Mouse (Mus musculus) cortical plate, adult 2 months (tissue): Measurements from ENCODE around the gene Thada. TPM values are rescaled to one million over a fixed set of nuclear protein-coding genes. Genes with fewer than 3 reads are reported as not detected.
"Not testable (repeated sequence)": the region's sequence is repeated elsewhere in the genome, so short reads cannot be mapped to it uniquely, and the experiment has no call there.

Experiments used
- H3K27ac ChIP-seq: fragments of 200-500 bp; 2 replicates; pipeline ENCODE4 v1.5.1; 2012; ENCODE audit warnings: low read length, control low read depth, inconsistent platforms; ENCODE audit not compliant: insufficient read depth
- H3K4me1 ChIP-seq: fragments of 200-500 bp; 2 replicates; pipeline ENCODE4 v1.6.1; 2011; ENCODE audit warnings: low read length; ENCODE audit not compliant: control insufficient read depth, insufficient read depth
- H3K4me3 ChIP-seq: fragments of 200-500 bp; 2 replicates; pipeline ENCODE4 v1.5.1; 2011; ENCODE audit warnings: mild to moderate bottlenecking, low read length, control low read depth; ENCODE audit not compliant: insufficient read depth
- CTCF ChIP-seq: fragments of 200-500 bp; IDR thresholded peaks from 2 replicates; pipeline ENCODE4 v1.5.1; 2011; ENCODE audit warnings: mild to moderate bottlenecking, control low read depth, low read length; ENCODE audit not compliant: insufficient read depth; ENCODE audit errors: extremely low read depth
- POLR2A ChIP-seq: fragments of 200-500 bp; IDR thresholded peaks from 2 replicates; pipeline ENCODE4 v1.6.1; 2011; ENCODE audit warnings: mild to moderate bottlenecking, low read length, control low read depth; ENCODE audit not compliant: insufficient read depth; ENCODE audit errors: extremely low read depth
- polyA plus RNA-seq: library from polyadenylated mRNA; depleted of rRNA; stranded (reverse); fragments of >200 nt; gene quantifications from 2 replicates; pipeline ENCODE4 v1.2.3, GENCODE M21; 2012

The Thada gene
- polyA plus RNA-seq, 1 experiment, result 5.2 TPM

GRCm38 (mm10) chr17:84238174-84238573, 227.8 kb downstream of the Thada start:
- Histone ChIP-seq H3K4me1 (no peaks in the 10 kb centered on the region), H3K4me3 (no peak overlapping the region), H3K27ac (no peak overlapping the region)
- TF ChIP-seq CTCF (no peak), POLR2A (no peak)

- Histone ChIP-seq H3K4me1 (no peaks in the 10 kb centered on the region), H3K4me3 (no peak overlapping the region), H3K27ac (no peak overlapping the region)
- TF ChIP-seq POLR2A, result no peak
- TF ChIP-seq CTCF, result no peak
Observed at GRCm38 (mm10) chr17:84236781-84237557, 229.0 kb downstream of the Thada start.

- Histone ChIP-seq H3K4me3 (no peak overlapping the region), H3K4me1 (no peaks in the 10 kb centered on the region), H3K27ac (no peak overlapping the region)
- TF ChIP-seq POLR2A (no peak), CTCF (no peak)
Observed at GRCm38 (mm10) chr17:84235399-84235928, 230.5 kb downstream of the Thada start.

GRCm38 (mm10) chr17:84234785-84235184, 231.2 kb downstream of the Thada start:
- not testable (repeated sequence) for H3K4me1 ChIP-seq, H3K27ac ChIP-seq, H3K4me3 ChIP-seq

GRCm38 (mm10) chr17:84233758-84234157, 232.2 kb downstream of the Thada start:
- no peak overlapping the region for H3K4me3 ChIP-seq
- H3K4me1 ChIP-seq, result no peaks in the 10 kb centered on the region
- TF ChIP-seq POLR2A (no peak), CTCF (no peak)
- H3K27ac ChIP-seq, result no peak overlapping the region

DNA sequence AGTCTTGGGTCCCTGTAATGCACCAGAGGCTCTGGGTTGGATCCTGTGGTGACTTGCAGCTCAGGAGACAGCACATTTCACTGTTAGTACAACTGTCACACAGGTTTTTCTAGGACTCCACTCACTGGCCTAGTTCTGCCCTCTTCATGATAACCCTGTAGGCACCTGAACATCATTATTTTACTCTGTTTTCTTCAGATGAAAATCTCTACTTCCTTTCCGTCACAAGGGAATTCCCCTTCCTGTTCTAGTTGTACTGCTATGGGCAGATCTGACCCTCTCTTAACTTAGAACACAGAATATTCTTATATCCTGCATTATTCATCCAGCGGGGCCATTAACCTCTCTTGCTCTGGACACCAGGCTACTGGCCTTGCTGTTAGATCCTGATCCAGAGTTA, 234.6 kb downstream of the Thada start:
- H3K27ac ChIP-seq, result no peak overlapping the region
- no peak overlapping the region for H3K4me3 ChIP-seq
- H3K4me1 ChIP-seq, result no peaks in the 10 kb centered on the region
- no peak for TF ChIP-seq CTCF
- TF ChIP-seq POLR2A, result no peak

DNA sequence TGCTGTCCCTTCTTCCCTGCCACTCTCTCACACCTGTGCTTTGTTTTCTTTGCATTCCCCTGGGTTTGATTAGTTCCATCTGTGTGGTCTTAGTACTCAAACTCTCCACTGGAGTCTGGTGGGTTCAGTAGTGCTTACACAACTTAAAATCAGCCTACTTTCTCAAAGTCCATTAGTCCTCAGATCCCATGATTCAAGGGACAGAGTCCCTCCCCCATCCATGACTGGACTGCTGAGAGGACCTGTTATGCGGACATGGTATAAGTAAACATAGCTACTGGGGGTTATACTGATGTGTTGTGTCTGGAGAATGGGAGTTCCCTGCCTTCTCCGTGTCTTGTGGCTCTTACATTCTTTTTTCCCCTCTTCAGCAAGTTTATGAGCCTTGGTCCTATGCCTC, 237.8 kb downstream of the Thada start:
- Histone ChIP-seq H3K4me3 (no peak overlapping the region), H3K27ac (no peak overlapping the region), H3K4me1 (no peaks in the 10 kb centered on the region)
- TF ChIP-seq CTCF (no peak), POLR2A (no peak)

DNA sequence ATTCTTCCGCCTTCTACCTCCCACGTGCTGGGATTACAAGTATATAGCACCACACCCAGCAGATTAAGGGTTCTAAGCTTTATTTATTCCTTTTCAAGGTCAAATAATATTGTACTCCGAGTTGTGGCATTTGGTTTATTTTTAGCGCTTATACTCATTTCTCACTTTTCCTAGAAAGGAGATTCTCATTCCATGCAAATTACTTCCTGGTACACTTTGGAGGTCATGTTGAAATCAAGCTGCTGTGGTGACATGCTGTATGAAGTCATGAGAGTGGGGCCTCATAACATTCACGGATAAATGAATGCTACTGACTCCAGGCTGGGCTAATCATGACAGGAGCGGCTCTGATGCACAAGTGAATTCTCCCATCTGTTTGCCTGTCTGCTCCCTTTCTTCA, 239.3 kb downstream of the Thada start:
- no peak overlapping the region for H3K27ac ChIP-seq
- H3K4me3 ChIP-seq, result no peak overlapping the region
- TF ChIP-seq POLR2A (no peak), CTCF (no peak)
- H3K4me1 ChIP-seq, result no peaks in the 10 kb centered on the region

DNA sequence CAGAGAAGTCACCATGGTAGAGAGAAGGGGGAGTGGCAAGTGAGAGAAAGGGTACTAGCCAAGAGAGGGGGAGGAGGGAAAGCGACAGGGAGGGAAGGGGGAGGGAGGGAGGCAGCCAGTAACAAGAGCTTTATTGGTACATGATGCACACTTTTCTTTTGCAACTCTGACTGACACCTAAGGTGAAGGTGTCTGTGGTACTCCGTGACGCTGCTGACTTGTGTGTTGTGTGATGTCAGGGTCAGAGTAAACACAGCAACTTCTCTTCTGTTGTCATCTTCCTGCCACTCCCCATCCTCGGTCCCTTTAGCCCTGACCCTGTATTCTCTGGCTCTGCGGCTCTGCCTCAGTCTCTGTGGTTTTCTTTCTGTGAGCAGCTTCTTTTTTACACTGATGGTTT, 239.8 kb downstream of the Thada start:
- Histone ChIP-seq H3K27ac (no peak overlapping the region), H3K4me3 (no peak overlapping the region)
- TF ChIP-seq CTCF, result no peak
- TF ChIP-seq POLR2A, result no peak

GRCm38 (mm10) chr17:84224217-84224887, 241.7 kb downstream of the Thada start:
- no peaks in the 10 kb centered on the region for H3K4me1 ChIP-seq
- TF ChIP-seq CTCF (no peak), POLR2A (no peak)
- H3K27ac ChIP-seq, result no peak overlapping the region
- no peak overlapping the region for H3K4me3 ChIP-seq

More for the DNA sequence above, 239.8 kb downstream of the Thada start:
- no peaks in the 10 kb centered on the region for H3K4me1 ChIP-seq

GRCm38 (mm10) chr17:84218841-84219240, 247.2 kb downstream of the Thada start:
- H3K27ac ChIP-seq, H3K4me1 ChIP-seq, H3K4me3 ChIP-seq: not testable (repeated sequence)
